Mouse (Mus musculus) heart, adult 2 months (tissue): ENCODE data around the gene Tmem39a.

Source experiments
- CTCF ChIP-seq: fragments of 200-600 bp; IDR thresholded peaks from 2 replicates; pipeline ENCODE4 v1.8.1; 2022; ENCODE audit warnings: antibody characterized with exemption, mild to moderate bottlenecking, moderate library complexity
- POLR2A ChIP-seq: fragments of 200-500 bp; IDR thresholded peaks from 2 replicates; pipeline ENCODE4 v1.6.1; 2011; ENCODE audit warnings: mild to moderate bottlenecking, low read depth, low read length, control low read depth; ENCODE audit not compliant: insufficient read depth

DNA sequence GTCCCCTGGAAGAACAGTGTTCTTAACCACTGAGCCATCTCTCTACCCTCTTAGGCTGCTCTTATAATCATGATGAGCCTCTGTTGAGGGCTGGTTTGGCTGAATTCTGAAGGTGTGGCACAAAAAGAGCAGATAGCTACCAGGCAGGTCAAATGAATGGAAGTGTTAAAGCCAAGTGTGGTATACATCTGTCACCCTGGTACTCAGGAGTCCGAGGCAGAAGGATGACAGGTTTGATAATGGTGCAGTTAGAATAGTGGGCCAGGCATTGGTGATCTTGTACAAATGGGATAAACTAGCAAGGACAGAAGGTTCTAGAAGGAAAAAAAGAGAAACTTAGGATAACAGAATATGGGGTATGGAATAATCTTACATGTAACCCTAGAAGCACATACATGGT, 35.9 kb downstream of the Tmem39a start:
- TF ChIP-seq CTCF (no peak), POLR2A (no peak)
